Mouse (Mus musculus): ENCODE results near the gene Glmp.

- TF ChIP-seq POLR2A (IDR thresholded peaks at IDR 0.05; ENCODE audit: borderline replicate concordance, extremely low read depth, insufficient read depth, insufficient read length, poor library complexity, severe bottlenecking) (peak; percentile 13; the same call in 1 of the 2 replicates), CTCF (IDR thresholded peaks at IDR 0.05; ENCODE audit: borderline replicate concordance, extremely low read depth, insufficient read depth, insufficient read length) (no peak)
These were observed at the start of gene Glmp for GRCm38 (mm10) chr3:88324951-88325405.
